Mouse (Mus musculus) mesoderm, embryonic 11.5 days (tissue): Measurements from ENCODE around the gene Parp11.

Experiments
- DNase-seq: peaks from one replicate; pipeline ENCODE4 v3.0.0-alpha.2; 2012; ENCODE audit warnings: low read depth, low spot score

Gene Parp11

DNA sequence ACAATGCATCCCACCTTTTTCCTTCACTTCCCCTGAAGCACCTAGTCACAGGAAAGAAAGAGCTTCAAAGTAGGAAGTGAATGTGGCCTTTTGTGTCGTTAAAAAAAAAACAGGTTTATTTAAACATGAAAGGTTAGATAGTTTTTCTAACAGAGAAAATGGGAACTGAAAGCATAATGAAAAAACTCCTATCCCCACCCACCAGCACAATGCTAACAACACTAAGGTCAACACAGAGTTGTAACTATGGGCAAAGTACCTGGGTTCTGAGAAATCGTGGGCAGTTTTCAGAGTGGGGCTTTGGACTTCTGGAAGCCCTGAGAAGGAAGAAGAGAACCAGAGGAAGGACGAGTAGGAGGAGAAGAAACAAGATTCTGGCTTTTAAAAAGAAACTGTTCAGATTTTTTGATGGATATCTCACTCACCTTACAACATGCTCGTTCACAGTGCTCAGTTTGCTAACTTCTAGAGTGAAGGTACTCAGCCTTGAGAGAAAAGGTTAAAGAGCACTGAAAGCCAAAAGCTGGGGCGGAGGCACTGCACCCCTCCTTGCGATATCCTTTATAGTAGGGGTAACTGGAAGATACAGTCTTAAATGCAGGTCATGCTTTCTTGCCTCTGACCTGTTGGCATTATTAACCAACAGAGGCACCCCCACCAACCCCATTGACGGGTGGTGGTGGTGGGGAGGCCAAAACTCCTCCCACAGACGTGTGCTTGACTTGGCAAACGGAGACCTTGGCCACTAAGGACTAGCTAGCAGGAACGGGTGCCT lies 1.2 kb downstream of the Parp11 start:
- no peak for DNase-seq

- no peak for DNase-seq
Observed at GRCm38 (mm10) chr6:127448869-127449268, 2.2 kb downstream of the Parp11 start.

- no peak for DNase-seq
Observed at GRCm38 (mm10) chr6:127449531-127450422, 3.1 kb downstream of the Parp11 start.

- peak; percentile 91 for DNase-seq
Observed at GRCm38 (mm10) chr6:127453407-127454343, 7.0 kb downstream of the Parp11 start.

DNA sequence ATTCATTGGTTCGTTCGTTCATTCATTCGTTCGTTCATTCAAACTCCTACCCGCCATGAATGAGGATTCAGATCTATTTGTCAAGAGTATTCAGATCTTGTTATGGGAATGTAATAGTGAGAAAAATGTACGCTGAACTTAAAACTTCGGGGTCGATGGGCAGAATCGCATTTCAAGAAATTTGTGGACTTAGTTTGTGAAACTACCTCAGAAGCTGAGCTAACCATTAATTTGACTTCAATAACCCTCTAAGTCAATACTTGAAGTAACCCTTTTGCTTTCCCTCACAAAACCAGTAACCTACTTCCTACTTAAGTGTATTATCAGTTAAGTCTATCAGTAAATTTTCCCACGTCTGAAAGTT lies 7.7 kb downstream of the Parp11 start:
- no peak for DNase-seq

DNA sequence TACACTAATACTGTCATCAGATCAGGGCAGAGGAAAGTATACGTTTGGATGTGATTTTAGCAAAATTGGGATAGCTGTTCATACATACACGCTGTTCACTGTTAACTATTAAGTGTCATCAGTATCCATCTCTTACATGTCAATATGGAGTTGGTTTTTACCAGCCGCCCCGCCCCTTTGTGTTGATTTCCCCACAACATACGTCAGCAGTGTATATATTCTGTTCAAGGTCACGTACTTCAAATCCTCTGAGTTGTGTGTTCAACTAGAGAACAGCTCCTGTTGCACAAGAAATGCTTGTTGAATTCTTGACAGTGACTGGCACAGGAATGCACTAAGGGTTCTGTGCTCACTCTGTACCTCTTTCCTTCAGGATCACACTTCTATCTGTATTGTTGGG lies 8.2 kb downstream of the Parp11 start:
- DNase-seq, result no peak

DNA sequence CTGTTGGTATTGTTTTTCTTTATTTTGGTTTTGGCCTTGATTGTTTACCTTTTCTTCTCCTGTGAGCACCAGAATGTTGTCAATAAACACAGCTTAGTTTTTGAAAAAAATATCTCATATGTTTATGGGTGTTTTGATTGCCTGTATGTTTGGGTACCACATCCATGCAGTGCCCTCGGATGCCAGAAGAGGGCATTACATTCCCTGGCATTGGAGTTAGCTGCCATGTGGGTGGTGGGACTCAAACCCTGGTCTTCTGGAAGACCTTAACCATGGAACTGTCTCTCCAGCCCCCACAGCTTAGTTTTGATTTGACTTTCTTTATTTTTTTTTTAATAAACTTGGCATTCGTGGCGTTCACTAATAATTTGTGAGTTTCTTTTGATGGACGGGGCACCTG lies 8.8 kb downstream of the Parp11 start:
- DNase-seq, result no peak

DNA sequence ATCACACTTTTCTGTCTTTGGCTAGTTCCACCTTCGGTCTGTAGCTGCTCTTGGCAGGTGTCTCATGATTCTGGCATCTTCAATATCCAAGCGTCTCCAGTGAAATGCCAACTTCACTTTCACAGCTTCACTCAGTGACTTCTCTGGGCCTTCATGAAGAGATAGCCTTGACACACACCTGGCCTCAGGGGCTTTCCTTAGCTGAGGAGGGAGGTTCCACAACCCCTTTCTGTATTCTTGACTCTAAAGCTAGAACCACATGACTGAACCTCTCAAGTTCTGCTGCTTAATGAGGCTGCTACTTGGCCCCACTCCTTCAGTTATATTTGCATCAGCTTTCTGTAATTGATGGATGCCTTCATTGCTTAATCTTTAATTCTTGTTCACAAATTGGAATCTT lies 10.1 kb downstream of the Parp11 start:
- DNase-seq, result no peak

DNA sequence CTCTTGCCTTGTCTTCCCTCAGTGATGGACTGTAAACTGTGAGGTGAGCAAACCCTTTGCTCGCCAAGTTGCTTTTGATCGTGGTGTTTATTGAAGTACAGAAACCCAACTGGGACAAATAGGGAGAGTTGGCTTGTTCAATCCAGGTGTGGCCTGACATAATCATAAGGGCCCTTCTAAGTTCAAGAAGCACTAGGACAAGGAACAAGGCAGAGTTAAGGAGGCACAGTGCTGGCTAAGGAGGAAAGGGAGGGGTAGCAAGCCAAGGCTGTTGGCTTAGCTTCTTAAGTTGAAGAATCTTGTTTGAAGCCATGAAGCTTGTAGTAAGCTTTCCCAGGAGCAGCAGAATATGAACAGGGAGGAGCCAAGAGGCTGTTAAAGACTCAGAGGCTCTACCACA lies 13.1 kb downstream of the Parp11 start:
- no peak for DNase-seq

DNA sequence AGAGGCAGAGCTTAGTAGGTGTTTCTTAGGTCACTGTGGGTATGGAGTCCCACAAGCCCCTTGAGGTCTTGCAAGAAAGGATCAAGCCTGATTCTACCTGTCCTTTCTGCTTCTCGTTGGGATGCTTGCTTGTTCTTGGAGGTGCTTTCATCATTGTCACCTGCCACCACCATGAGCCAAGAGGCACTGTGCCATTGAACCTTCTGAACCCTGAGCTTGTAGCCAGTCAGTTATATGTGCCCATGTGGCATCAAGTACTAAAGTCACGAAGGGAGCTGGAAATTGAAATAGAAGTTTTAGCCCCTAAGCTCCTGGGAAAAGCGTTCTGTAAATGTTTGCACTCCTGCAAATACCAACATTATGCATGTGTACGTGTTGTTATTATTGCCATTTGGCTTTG lies 14.9 kb downstream of the Parp11 start:
- DNase-seq, result no peak

DNA sequence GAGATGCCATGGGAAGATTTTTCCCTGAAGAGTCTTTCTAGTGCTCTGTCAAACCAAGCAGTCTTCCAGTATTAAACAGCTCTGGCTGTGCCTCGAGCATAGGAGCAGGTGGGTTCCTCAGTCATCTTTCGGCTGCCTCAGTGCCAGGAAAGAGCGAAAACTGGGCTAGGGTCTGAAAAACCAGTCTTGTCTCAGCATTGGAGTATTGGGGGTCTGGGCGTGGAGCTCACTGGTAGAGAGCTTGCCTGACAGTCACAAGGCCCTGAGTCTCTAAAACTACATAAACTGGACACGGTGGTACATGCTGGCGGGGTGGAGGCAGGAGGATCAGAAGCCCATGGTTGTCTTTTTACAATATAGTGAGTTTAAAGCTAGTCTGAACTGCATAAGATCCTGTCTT lies 15.6 kb downstream of the Parp11 start:
- no peak for DNase-seq

DNA sequence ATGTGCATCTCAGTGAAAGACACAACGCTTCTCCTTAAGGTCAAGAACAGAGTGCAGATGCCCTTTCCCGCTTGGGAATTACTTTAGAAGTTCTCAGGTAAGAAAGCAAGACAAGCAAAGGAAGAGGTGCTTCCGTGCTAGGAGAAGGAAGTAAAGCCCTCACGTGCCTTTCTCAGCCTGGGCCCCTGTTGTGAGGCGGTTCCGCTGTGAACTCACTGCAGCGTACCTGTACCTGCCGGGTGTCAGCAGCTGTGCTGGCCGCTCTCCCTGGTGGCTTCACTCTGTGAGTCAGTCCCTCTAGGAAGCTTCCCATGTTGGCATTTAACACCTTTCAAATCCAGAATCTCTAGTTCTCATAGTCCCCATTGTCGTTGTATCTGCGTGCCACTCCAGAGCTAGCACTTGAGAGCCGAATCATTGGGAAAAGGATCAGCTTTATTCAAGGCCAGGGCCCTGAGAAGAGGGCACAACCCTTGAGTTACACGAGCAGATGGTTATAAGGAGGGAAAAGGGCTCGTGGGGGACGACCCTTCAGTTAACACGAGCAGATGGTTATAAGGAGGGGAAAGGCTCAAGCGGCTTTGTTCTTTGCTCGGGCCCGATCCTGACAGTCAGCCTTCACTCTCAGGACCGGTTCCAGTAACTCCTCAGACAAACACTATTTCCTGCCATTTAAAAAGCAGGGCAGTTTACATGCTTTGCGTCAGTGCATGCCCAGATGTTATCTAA lies 16.8 kb downstream of the Parp11 start:
- no peak for DNase-seq

DNA sequence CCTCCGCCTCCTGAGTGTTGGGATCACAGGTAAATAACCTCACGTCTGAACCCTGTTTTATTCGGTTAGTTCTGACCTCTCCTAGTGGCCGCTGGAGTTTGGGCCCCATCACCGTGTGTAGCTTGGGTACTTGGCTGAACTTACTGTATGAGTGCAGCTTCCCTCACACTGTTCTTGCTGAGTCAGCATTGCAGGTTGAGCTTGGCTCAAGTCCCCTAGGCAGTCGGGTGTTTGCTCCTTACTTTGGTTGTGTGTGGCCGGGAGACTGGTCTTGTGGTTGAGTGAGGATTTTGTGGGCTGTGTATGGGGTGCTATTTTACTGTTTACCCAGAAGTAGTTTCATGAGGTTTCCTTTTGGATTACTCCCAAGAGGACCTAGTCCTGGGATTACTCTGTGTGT lies 17.9 kb downstream of the Parp11 start:
- no peak for DNase-seq

DNA sequence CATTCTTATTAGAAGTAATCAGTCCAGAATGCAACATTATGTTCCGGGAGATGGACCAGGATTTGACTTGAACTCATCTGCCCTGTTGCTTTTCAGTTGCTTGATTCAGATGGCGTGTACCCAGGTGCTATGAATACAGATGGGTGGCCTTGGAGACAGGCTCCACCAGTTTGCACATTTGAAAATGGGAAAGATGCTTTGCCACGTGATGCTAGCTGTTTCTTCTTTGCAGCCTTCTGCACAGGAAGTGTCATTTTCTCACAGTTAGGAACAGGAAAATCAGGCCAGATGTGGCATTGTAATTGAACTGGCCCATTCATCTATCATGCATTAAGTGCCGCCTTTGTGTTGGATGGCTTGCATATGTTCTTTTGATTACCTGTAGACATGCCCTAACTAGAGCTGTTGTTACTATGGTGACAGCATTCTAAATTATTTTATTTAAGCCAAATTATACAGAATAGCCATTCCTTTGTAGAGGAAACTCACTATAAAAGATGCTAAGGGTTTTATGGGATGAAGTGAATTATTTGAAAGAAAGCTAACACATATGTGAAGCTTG lies 20.2 kb downstream of the Parp11 start:
- DNase-seq, result no peak

DNA sequence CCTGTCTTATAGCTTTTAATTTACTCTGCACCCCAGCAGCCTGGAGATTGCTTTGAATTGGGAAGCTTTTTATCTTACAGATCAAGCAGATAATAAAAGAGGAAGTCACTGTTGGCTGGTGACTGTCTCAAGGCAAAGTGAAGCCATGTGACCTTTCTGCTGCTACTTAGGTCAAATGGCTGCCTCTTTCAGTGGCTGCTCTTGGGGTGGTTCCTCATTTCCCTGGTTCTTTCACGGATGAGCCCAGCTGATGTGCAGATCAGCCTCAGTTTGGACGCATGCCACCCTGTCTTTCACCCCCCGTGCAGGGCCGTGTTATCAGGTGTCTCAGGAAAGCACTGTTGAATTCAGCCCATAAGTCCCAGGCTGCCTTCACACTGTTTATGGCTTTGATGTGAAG lies 25.4 kb downstream of the Parp11 start:
- no peak for DNase-seq

DNA sequence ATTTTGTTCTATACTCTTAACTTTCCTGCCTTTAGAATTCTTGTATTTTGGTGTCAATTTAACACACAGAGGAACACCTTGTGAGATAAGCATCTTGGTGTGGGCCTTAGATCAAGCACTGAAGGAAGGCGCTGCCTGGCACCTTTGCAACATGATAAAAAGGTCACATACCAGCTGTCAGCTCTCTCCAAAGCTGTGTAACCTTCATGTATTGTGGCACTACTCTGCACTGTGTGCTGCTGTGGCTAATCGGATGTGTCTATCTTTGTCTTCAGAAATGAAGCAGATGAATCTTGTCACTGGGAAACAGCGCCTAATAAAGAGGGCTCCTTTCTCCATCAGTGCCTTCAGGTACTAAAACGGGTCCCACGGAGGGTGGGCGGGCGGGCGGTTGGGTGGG lies 27.3 kb downstream of the Parp11 start:
- no peak for DNase-seq

- DNase-seq, result no peak
Observed at GRCm38 (mm10) chr6:127475231-127475630, 28.6 kb downstream of the Parp11 start.

- no peak for DNase-seq
Observed at GRCm38 (mm10) chr6:127491046-127491445, 44.4 kb downstream of the Parp11 start.

DNA sequence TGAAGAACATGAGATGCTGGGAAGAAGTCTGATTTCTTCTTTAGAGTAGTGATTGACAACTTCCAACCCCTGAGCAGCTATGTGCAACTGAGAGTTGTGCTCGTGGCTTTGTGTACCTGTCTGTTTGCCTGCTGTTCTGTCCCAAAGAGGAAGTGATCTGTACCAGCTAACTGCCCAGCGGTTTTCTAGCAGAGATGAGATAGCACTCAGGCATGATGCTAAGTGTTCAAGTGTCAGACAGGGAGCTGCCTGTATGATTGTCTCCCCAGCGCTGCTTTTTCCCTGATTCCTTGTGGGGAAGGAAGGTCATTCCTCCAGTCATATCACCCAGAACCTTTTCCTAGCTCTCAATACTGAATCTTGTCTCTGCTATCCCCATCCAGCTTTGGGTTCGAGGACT lies 45.9 kb downstream of the Parp11 start:
- DNase-seq, result no peak

DNA sequence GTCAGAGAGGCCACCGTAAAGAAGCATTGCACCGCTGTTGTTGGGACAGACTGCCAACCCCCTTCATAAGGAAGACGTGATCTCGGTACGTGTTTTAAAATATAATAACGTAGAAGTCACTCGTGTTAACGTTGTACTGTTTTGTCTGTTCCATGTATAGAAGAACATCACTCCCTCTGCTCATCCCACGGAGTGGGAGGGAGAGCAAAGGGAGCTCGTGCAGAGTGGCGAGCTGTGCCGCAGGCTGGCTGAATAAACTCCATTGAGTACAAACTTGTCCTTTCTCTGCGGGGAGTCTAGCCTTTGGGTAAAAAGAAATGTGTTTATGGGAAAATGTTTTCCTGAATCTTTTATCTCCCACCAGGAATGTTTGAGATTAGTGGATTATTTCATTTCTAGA lies 47.1 kb downstream of the Parp11 start:
- no peak for DNase-seq

DNA sequence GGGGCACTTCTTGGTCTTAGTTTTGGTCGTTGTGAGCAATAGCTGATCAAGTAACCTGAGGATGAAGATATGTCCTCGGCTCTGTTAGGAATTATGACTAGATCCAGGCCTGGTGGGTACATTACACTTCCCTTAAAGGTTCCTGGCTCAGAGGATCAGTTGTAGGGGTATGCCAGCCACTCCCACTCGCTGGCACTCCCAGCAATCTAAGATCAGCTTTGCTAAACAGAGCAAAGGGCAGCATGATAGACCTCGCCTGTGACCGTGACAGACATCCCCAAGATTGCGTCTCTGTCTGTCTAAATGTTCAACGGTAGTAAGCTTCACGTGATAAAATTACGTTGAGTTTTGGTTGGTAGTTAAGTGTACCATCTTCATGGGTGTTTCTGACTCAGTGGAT lies 47.7 kb downstream of the Parp11 start:
- DNase-seq, result no peak
